12 mouse cellular contexts compared by ENCODE assay signal in genomic region chr2:68885766-68886496, GRCm38 (mm10). TPM values are rescaled to one million over a fixed set of nuclear protein-coding genes. Genes with fewer than 3 reads are reported as not detected.
DNase-seq lines count a peak whose midpoint lies in the region; ATAC-seq lines count a peak whose summit lies in the region.
"Had no signal": no experiment of that assay in that cellular context is flagged by ENCODE, and none has a peak within 500 bp of the region (broad histone marks: within the 10 kb centered on the region; RNA-seq: fewer than 3 reads in every experiment).

No protein-coding gene starts in this region.

- DNase-seq in hindbrain, embryonic 10.5 days (ENCODE audit: low spot score), result peak; percentile 25
- DNase-seq in hindbrain, embryonic 11.5 days (ENCODE audit: low spot score), result no peak
- peak; percentile 20 for DNase-seq in testis, postnatal 14 days (ENCODE audit: low spot score)
- no peak for DNase-seq in testis, postnatal 10 days (ENCODE audit: low spot score)
- DNase-seq in kidney, postnatal 4 days, result peak; percentile 40 to 61
- no peak for DNase-seq in urinary bladder, postnatal 4 days (ENCODE audit: low spot score in 2 of 2)
- DNase-seq in yolk sac, embryonic 10.5 days (ENCODE audit: low spot score), result no peak
- DNase-seq: adrenal gland, postnatal 14 days; spleen, adult 18-20 months had no signal

- H3K27me3 ChIP-seq in hindbrain, embryonic 10.5 days (ENCODE audit: insufficient read depth, poor library complexity, severe bottlenecking), result no peaks in the 10 kb centered on the region
- no peaks in the 10 kb centered on the region for H3K27me3 ChIP-seq in hindbrain, embryonic 11.5 days (ENCODE audit: control insufficient read depth, insufficient read depth, low read length)
- H3K27me3 ChIP-seq: neural tube, embryonic 12.5 days had no signal

- no peak overlapping the region for H3K4me3 ChIP-seq in hindbrain, embryonic 10.5 days
- no peak overlapping the region for H3K4me3 ChIP-seq in hindbrain, embryonic 11.5 days (ENCODE audit: low read depth, low read length)
- H3K4me3 ChIP-seq: neural tube, embryonic 12.5 days had no signal

- no peak for ATAC-seq in hindbrain, embryonic 11.5 days (ENCODE audit: low FRiP score)
- no peak for ATAC-seq in cerebellum, adult (ENCODE audit: insufficient number of reproducible peaks, low FRiP score, low TSS enrichment)

- 31% methylated on average over 4 of the region's 4 CpGs for WGBS in hindbrain, embryonic 10.5 days
- WGBS in hindbrain, embryonic 11.5 days, result 32% methylated on average over 4 of the region's 4 CpGs

- H3K4me2 ChIP-seq in hindbrain, embryonic 11.5 days (replicated peaks; ENCODE audit: low read depth, low read length), result no peak overlapping the region
- H3K4me2 ChIP-seq: neural tube, embryonic 12.5 days had no signal

- no peaks in the 10 kb centered on the region for H3K9me3 ChIP-seq in hindbrain, embryonic 10.5 days
- H3K9me3 ChIP-seq in hindbrain, embryonic 11.5 days (ENCODE audit: control insufficient read depth, low read length), result no peaks in the 10 kb centered on the region
- H3K9me3 ChIP-seq: neural tube, embryonic 12.5 days had no signal

- H3K9ac ChIP-seq in hindbrain, embryonic 11.5 days (ENCODE audit: low read depth, low read length), result no peak overlapping the region
- H3K9ac ChIP-seq: liver, embryonic 14.5 days; neural tube, embryonic 12.5 days had no signal

- H3K27ac ChIP-seq in hindbrain, embryonic 10.5 days, result no peak overlapping the region
- no peak overlapping the region for H3K27ac ChIP-seq in hindbrain, embryonic 11.5 days (ENCODE audit: low read depth, low read length)
- H3K27ac ChIP-seq: liver, embryonic 14.5 days; neural tube, embryonic 12.5 days had no signal

- H3K36me3 ChIP-seq in hindbrain, embryonic 10.5 days, result no peaks in the 10 kb centered on the region
- H3K36me3 ChIP-seq in hindbrain, embryonic 11.5 days (ENCODE audit: control insufficient read depth, insufficient read depth, low read length), result no peaks in the 10 kb centered on the region
- H3K36me3 ChIP-seq: neural tube, embryonic 12.5 days had no signal

- H3K4me1 ChIP-seq in hindbrain, embryonic 10.5 days (replicated peaks), result peaks cover 26% of the 10 kb centered on the region
- no peaks in the 10 kb centered on the region for H3K4me1 ChIP-seq in hindbrain, embryonic 11.5 days (replicated peaks; ENCODE audit: control insufficient read depth, insufficient read depth, low read length)

RNA-seq across cellular contexts. Expression of gene Cers6, which starts 24.7 kb away (rescaled TPM):
- 30.9 and 36.8 TPM in 2 replicates for polyA plus RNA-seq in hindbrain, embryonic 10.5 days (2016; fragmentation: Nextera tagmentation; extraction: Ambion mirVana)
- polyA plus RNA-seq in hindbrain, embryonic 11.5 days (2014; fragmentation: Nextera tagmentation; extraction: Ambion mirVana), result 62.3 and 77.0 TPM in 2 replicates

Comparison
In these comparisons a context has a peak if more than half of its experiments do, and no peak if none do; other contexts are left out.
1. DNase-seq: peak in hindbrain, embryonic 10.5 days (single experiment), testis, postnatal 14 days (single experiment) and kidney, postnatal 4 days (2 of 2); none in hindbrain, embryonic 11.5 days (single experiment), testis, postnatal 10 days (single experiment), urinary bladder, postnatal 4 days (0 of 2) and yolk sac, embryonic 10.5 days (single experiment).